Mouse (Mus musculus): Measurements from ENCODE around the gene Loxl1.

The Loxl1 gene

GRCm38 (mm10) chr9:58249592-58250192, 63.3 kb downstream of the Loxl1 start, which contains the start of gene Pml:
Gene Pml, minus strand, starts transcription at chr9:58249786.
- peak; percentile 64 to 73 for DNase-seq (ENCODE audit: low spot score in 2 of 2)

GRCm38 (mm10) chr9:58248746-58249413, 64.1 kb downstream of the Loxl1 start:
- no peak for DNase-seq (ENCODE audit: low spot score in 2 of 2)

- peak; percentile 82 to 84 for DNase-seq (ENCODE audit: low spot score in 2 of 2)
These were observed 65.8 kb downstream of the Loxl1 start for GRCm38 (mm10) chr9:58247064-58247759.

- no peak for DNase-seq (ENCODE audit: low spot score in 2 of 2)
These were observed 66.8 kb downstream of the Loxl1 start for GRCm38 (mm10) chr9:58246083-58246591.

- no peak for DNase-seq (ENCODE audit: low spot score in 2 of 2)
These were observed 69.3 kb downstream of the Loxl1 start for GRCm38 (mm10) chr9:58243696-58244095.

GRCm38 (mm10) chr9:58242696-58243095, 70.3 kb downstream of the Loxl1 start:
- peak; percentile 22 to 31 for DNase-seq (ENCODE audit: low spot score in 2 of 2)

- peak in 1 of 2 experiments; percentile 26 for DNase-seq (ENCODE audit: low spot score in 2 of 2)
These were observed 71.1 kb downstream of the Loxl1 start for GRCm38 (mm10) chr9:58241780-58242485.

All from right cerebral cortex, adult 2 months (tissue).